Mouse (Mus musculus): ENCODE measurements around the gene Elp5. TPM values are rescaled to one million over a fixed set of nuclear protein-coding genes. Genes with fewer than 3 reads are reported as not detected.

The Elp5 gene
- total and polyA plus RNA-seq, 2 experiments from 2014 or later = 115 to 187 TPM

- no peak for ATAC-seq
- peaks cover 64% of the 10 kb centered on the region for H3K36me3 ChIP-seq (ENCODE audit: insufficient read depth)
- H3K27me3 ChIP-seq (ENCODE audit: insufficient read depth, low read length) = peaks cover 23% of the 10 kb centered on the region
- no peak for DNase-seq
- no peak overlapping the region for H3K9ac ChIP-seq
- 90% methylated on average over 6 of the region's 6 CpGs for WGBS
- H3K27ac ChIP-seq (ENCODE audit: low read depth, low read length) = no peak overlapping the region
- H3K4me1 ChIP-seq (ENCODE audit: insufficient read depth) = 0 out of 2 replicates have a peak, but pooled peaks cover 3% of the 10 kb centered on the region
- TF ChIP-seq CTCF (IDR thresholded peaks at IDR 0.05; ENCODE audit: low read depth) = no peak
- H3K9me3 ChIP-seq (ENCODE audit: low read length) = no peaks in the 10 kb centered on the region
- no peak overlapping the region for H3K4me3 ChIP-seq (ENCODE audit: low read depth, low read length)
- no peak overlapping the region for H3K4me2 ChIP-seq (ENCODE audit: low read depth)
These were observed 12.1 kb downstream of the Elp5 start for GRCm38 (mm10) chr11:69970222-69970621.

- Histone ChIP-seq H3K4me2 (ENCODE audit: low read depth) (no peak overlapping the region), H3K9ac (no peak overlapping the region), H3K27me3 (ENCODE audit: insufficient read depth, low read length) (peaks cover 35% of the 10 kb centered on the region), H3K9me3 (ENCODE audit: low read length) (no peaks in the 10 kb centered on the region), H3K36me3 (ENCODE audit: insufficient read depth) (peaks cover 49% of the 10 kb centered on the region), H3K4me3 (ENCODE audit: low read depth, low read length) (no peak overlapping the region), H3K4me1 (ENCODE audit: insufficient read depth) (0 out of 2 replicates have a peak, but pooled peaks cover 3% of the 10 kb centered on the region), H3K27ac (ENCODE audit: low read depth, low read length) (no peak overlapping the region)
- DNase-seq (no peak), ATAC-seq (no peak)
- no peak for TF ChIP-seq CTCF (IDR thresholded peaks at IDR 0.05; ENCODE audit: low read depth)
- whole genome bisulfite sequencing = 92% methylated on average over 4 of the region's 4 CpGs
These were observed 13.5 kb downstream of the Elp5 start for GRCm38 (mm10) chr11:69968793-69969192.

GRCm38 (mm10) chr11:69966860-69967517 is 15.3 kb downstream of the Elp5 start:
- Histone ChIP-seq H3K4me2 (ENCODE audit: low read depth) (peak overlapping the region; percentile 35), H3K9me3 (ENCODE audit: low read length) (no peaks in the 10 kb centered on the region), H3K27me3 (ENCODE audit: insufficient read depth, low read length) (peaks cover 42% of the 10 kb centered on the region), H3K36me3 (ENCODE audit: insufficient read depth) (peaks cover 33% of the 10 kb centered on the region), H3K4me3 (ENCODE audit: low read depth, low read length) (peak overlapping the region; percentile 24; the same call in 1 of the 2 replicates), H3K4me1 (ENCODE audit: insufficient read depth) (0 out of 2 replicates have a peak, but pooled peaks cover 3% of the 10 kb centered on the region), H3K9ac (no peak overlapping the region), H3K27ac (ENCODE audit: low read depth, low read length) (no peak overlapping the region)
- ATAC-seq (peak; percentile 16; the same call in 1 of the 2 replicates), DNase-seq (no peak)
- WGBS = 37% methylated on average over 17 of the region's 17 CpGs
- no peak for TF ChIP-seq CTCF (IDR thresholded peaks at IDR 0.05; ENCODE audit: low read depth)

DNA sequence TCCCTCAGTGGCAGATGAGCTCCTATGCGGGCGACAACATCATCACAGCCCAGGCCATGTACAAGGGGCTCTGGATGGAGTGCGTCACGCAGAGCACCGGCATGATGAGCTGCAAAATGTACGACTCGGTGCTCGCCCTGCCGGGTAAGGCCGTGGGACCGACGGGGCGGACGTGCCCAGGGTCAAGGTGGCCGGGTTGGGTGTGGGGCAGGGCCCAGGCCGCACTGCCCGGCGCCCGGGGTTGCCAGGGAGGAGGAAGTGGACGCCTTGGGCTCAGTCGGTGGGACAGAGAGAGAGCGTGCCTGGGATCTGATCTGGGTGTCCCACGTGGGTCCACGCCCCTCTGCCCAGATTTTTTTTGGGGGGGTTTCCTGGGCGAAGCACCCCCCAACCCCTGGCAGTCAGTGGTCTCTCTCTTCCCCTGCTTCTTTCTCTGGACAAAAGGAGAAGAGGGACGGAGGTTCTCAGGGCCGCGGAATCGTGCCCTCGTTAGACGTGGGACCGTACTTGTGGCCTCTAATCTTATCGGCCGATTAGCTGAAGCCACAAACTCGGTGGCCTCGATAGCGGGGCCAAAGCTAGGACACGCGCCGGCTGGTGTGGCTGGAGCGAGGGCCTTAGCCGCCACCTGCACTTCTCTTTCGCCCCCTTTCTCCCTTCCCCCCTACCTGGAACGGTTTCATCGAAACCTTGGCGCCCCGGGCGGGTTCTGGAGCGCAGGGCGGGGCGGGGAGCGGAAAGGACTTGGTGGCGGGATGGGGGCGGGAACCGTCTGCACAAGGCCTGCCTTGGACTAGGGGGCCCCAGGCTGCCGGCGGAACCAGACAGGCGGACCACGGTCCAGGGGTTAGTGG is 16.1 kb downstream of the Elp5 start:
- Histone ChIP-seq H3K4me2 (ENCODE audit: low read depth) (peak overlapping the region; percentile 35), H3K9ac (0 out of 2 replicates have a peak overlapping the region, but pooled peaks have one; percentile 6), H3K4me1 (ENCODE audit: insufficient read depth) (0 out of 2 replicates have a peak, but pooled peaks cover 3% of the 10 kb centered on the region), H3K27me3 (ENCODE audit: insufficient read depth, low read length) (peaks cover 42% of the 10 kb centered on the region), H3K4me3 (ENCODE audit: low read depth, low read length) (peak overlapping the region; percentile 24), H3K36me3 (ENCODE audit: insufficient read depth) (peaks cover 28% of the 10 kb centered on the region), H3K27ac (ENCODE audit: low read depth, low read length) (no peak overlapping the region), H3K9me3 (ENCODE audit: low read length) (no peaks in the 10 kb centered on the region)
- 3% methylated on average over 59 of the region's 59 CpGs for WGBS
- TF ChIP-seq CTCF (IDR thresholded peaks at IDR 0.05; ENCODE audit: low read depth) = no peak
- DNase-seq = no peak
- no peak for ATAC-seq

DNA sequence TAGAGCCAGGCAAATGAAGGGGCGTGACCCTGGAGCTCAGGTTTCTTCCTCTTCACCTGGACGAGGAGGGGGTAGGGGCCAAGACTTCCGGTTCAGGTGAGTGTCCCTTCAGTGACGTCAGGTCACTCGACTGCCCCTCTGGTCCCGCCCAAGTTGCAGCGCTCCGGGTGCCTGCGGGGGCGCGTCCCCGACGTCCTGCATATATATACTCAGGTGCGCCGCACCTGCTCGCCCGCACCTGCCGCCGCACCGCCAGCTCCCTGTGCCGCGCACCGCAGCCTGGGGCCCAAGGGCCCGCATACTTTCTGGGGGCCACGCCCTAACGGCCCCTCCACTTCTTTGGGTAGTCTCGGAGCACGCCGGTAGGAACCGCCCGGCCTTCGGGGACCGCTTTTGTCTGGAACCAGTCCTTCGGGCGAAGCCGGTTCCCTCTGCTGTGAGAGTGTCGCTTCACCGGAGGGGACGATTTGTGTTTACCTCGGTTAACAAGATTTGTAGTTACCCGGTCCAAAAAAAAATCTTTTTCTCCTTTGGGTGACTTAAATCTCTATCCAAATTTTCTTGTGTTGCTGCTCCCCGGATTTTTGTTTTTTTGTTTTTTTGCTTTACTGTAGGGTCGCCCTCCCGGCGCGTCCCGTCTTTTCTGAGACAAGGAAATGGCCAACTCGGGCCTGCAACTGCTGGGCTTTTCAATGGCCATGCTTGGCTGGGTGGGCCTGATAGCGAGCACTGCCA is 16.9 kb downstream of the Elp5 start:
- 3% methylated on average over 49 of the region's 49 CpGs for WGBS
- H3K27me3 ChIP-seq (ENCODE audit: insufficient read depth, low read length) = peaks cover 49% of the 10 kb centered on the region
- H3K4me3 ChIP-seq (ENCODE audit: low read depth, low read length) = 0 out of 2 replicates have a peak overlapping the region, but pooled peaks have one; percentile 3
- no peak overlapping the region for H3K9ac ChIP-seq
- peaks cover 25% of the 10 kb centered on the region for H3K36me3 ChIP-seq (ENCODE audit: insufficient read depth)
- ATAC-seq = no peak
- H3K4me1 ChIP-seq (ENCODE audit: insufficient read depth) = 0 out of 2 replicates have a peak, but pooled peaks cover 3% of the 10 kb centered on the region
- DNase-seq = no peak
- no peak overlapping the region for H3K4me2 ChIP-seq (ENCODE audit: low read depth)
- no peak overlapping the region for H3K27ac ChIP-seq (ENCODE audit: low read depth, low read length)
- TF ChIP-seq CTCF (IDR thresholded peaks at IDR 0.05; ENCODE audit: low read depth) = no peak
- H3K9me3 ChIP-seq (ENCODE audit: low read length) = no peaks in the 10 kb centered on the region

DNA sequence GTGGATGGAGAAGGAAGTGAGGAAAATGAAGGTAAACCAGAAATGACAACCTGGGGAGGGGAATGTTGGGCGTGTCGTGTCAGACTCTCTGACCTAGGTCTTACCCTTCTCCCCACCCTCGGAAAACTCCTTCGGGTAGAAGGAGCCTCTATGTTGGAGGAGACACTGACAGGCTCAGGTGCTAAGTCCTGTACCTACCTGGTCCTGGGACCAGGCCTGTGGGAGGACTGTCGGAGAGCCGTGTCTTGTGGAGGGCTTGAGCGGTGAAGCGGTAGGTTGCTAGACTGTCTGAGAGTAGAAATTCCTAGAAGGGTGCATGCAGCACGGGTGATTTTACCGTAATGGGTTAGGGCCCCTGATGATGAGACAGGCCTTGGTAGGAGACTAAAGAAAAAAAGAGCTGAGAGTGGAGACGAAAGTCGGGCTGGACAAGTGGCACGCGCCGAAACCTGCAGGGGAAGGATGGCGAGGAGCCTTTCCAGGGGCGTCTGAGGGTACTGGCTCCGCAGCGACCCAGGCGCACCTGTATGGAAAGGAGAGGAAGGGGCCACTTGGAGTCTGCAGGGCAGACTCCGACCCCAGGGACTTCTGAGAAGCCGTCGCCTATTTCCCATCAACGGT is 17.6 kb downstream of the Elp5 start, which contains the start of gene Cldn7:
Gene Cldn7 (plus strand): TSS at position 130 of the 621 bp plus-strand sequence.
- DNase-seq (no peak), ATAC-seq (no peak)
- Histone ChIP-seq H3K27me3 (ENCODE audit: insufficient read depth, low read length) (peaks cover 49% of the 10 kb centered on the region), H3K27ac (ENCODE audit: low read depth, low read length) (no peak within 1 kb of the TSS), H3K4me3 (ENCODE audit: low read depth, low read length) (0 out of 2 replicates have a peak within 1 kb of the TSS, but pooled peaks have one; percentile 3), H3K36me3 (ENCODE audit: insufficient read depth) (peaks cover 18% of the 10 kb centered on the region), H3K4me2 (ENCODE audit: low read depth) (no peak within 1 kb of the TSS), H3K9ac (no peak within 1 kb of the TSS), H3K9me3 (ENCODE audit: low read length) (no peaks in the 10 kb centered on the region), H3K4me1 (ENCODE audit: insufficient read depth) (0 out of 2 replicates have a peak, but pooled peaks cover 3% of the 10 kb centered on the region)
- no peak for TF ChIP-seq CTCF (IDR thresholded peaks at IDR 0.05; ENCODE audit: low read depth)
- WGBS = 9% methylated on average over 24 of the region's 24 CpGs
